Mouse (Mus musculus): Measurements from ENCODE around the gene Mtfp1.
A peak's percentile ranks its signal among the peaks of the same experiment; 100 is the strongest.

- no peak for TF ChIP-seq POLR2A (IDR thresholded peaks at IDR 0.05; ENCODE audit: low read depth, low read length)
- TF ChIP-seq CTCF (IDR thresholded peaks at IDR 0.05; ENCODE audit: borderline replicate concordance, insufficient read depth, low read length), result peak; percentile 30; the same call in 1 of the 2 replicates
Measured at GRCm38 (mm10) chr11:4083316-4084078, 11.7 kb downstream of the Mtfp1 start.
